Mouse (Mus musculus) embryonic fibroblast, embryonic 13.5 days (primary cell): ENCODE results near the gene Aicda. TPM values are rescaled to one million over a fixed set of nuclear protein-coding genes. Genes with fewer than 3 reads are reported as not detected.
A peak's percentile ranks its signal among the peaks of the same experiment; 100 is the strongest.

ENCODE experiments used
- H3K27ac ChIP-seq: 2 replicates; pipeline ENCODE4 v1.5.1; 2012; ENCODE audit warnings: low read length, control low read depth, inconsistent platforms; ENCODE audit not compliant: insufficient read depth
- H3K4me1 ChIP-seq: 2 replicates; pipeline ENCODE4 v1.6.1; 2011; ENCODE audit warnings: low read length; ENCODE audit not compliant: control insufficient read depth, insufficient read depth
- H3K4me3 ChIP-seq: 2 replicates; pipeline ENCODE4 v1.5.1; 2011; ENCODE audit warnings: mild to moderate bottlenecking, control low read depth, low read length; ENCODE audit not compliant: insufficient read depth
- CTCF ChIP-seq: IDR thresholded peaks from 2 replicates; pipeline ENCODE4 v1.5.1; 2011; ENCODE audit warnings: mild to moderate bottlenecking, control low read depth, low read length, moderate library complexity, borderline replicate concordance; ENCODE audit not compliant: insufficient read depth
- POLR2A ChIP-seq: IDR thresholded peaks from 2 replicates; pipeline ENCODE4 v1.6.1; 2011; ENCODE audit warnings: low read depth, mild to moderate bottlenecking, control low read depth, low read length, moderate library complexity
- polyA plus RNA-seq: library from polyadenylated mRNA; stranded (reverse); fragments of >200 nt; gene quantifications from 2 replicates; pipeline ENCODE4 v1.2.4, GENCODE M21; 2011; ENCODE audit warnings: low read depth; ENCODE audit not compliant: missing spikeins, insufficient read length

Gene Aicda
- polyA plus RNA-seq, 1 experiment = not detected

- TF ChIP-seq POLR2A (no peak), CTCF (no peak)
- Histone ChIP-seq H3K4me3 (no peak overlapping the region), H3K4me1 (no peaks in the 10 kb centered on the region; the same call in 1 of the 2 replicates), H3K27ac (no peak overlapping the region)
These were observed 44.4 kb downstream of the Aicda start for GRCm38 (mm10) chr6:122598014-122598413.

GRCm38 (mm10) chr6:122598436-122598835, 44.8 kb downstream of the Aicda start:
- no peak overlapping the region for H3K4me3 ChIP-seq
- TF ChIP-seq CTCF (no peak), POLR2A (no peak)
- H3K27ac ChIP-seq = no peak overlapping the region
- no peaks in the 10 kb centered on the region; the same call in 1 of the 2 replicates for H3K4me1 ChIP-seq

GRCm38 (mm10) chr6:122599054-122599737, 45.6 kb downstream of the Aicda start:
- Histone ChIP-seq H3K4me3 (no peak overlapping the region), H3K4me1 (no peaks in the 10 kb centered on the region; the same call in 1 of the 2 replicates), H3K27ac (no peak overlapping the region)
- no peak for TF ChIP-seq CTCF
- TF ChIP-seq POLR2A = no peak

GRCm38 (mm10) chr6:122600066-122600646, 46.6 kb downstream of the Aicda start:
- no peak overlapping the region for H3K27ac ChIP-seq
- H3K4me1 ChIP-seq = no peaks in the 10 kb centered on the region; the same call in 1 of the 2 replicates
- TF ChIP-seq CTCF = no peak
- TF ChIP-seq POLR2A = no peak
- no peak overlapping the region for H3K4me3 ChIP-seq

GRCm38 (mm10) chr6:122601031-122601430, 47.4 kb downstream of the Aicda start:
- H3K27ac ChIP-seq = no peak overlapping the region
- TF ChIP-seq CTCF (no peak), POLR2A (no peak)
- H3K4me3 ChIP-seq = no peak overlapping the region

GRCm38 (mm10) chr6:122601615-122602014, 48.0 kb downstream of the Aicda start:
- TF ChIP-seq POLR2A = no peak
- no peak for TF ChIP-seq CTCF

More at GRCm38 (mm10) chr6:122601031-122601430, 47.4 kb downstream of the Aicda start:
- H3K4me1 ChIP-seq = no peaks in the 10 kb centered on the region; the same call in 1 of the 2 replicates

GRCm38 (mm10) chr6:122602242-122602991, 48.8 kb downstream of the Aicda start, which contains the start of gene Apobec1:
Gene Apobec1 (minus strand): TSS chr6:122602444.
- TF ChIP-seq CTCF = no peak
- TF ChIP-seq POLR2A = peak; percentile 83
- peak within 1 kb of the TSS; percentile 51 for H3K4me3 ChIP-seq
- H3K4me1 ChIP-seq = no peaks in the 10 kb centered on the region; the same call in 1 of the 2 replicates
- peak within 1 kb of the TSS; percentile 89 for H3K27ac ChIP-seq

More at GRCm38 (mm10) chr6:122601615-122602014, 48.0 kb downstream of the Aicda start:
- Histone ChIP-seq H3K4me3 (peak overlapping the region; percentile 51), H3K4me1 (no peaks in the 10 kb centered on the region; the same call in 1 of the 2 replicates), H3K27ac (peak overlapping the region; percentile 89)

- H3K27ac ChIP-seq = peak overlapping the region; percentile 89
- no peak for TF ChIP-seq CTCF
- no peak for TF ChIP-seq POLR2A
These were observed 49.4 kb downstream of the Aicda start for GRCm38 (mm10) chr6:122602992-122603322.

GRCm38 (mm10) chr6:122604260-122604659, 50.7 kb downstream of the Aicda start:
- no peak overlapping the region for H3K4me3 ChIP-seq
- TF ChIP-seq CTCF (no peak), POLR2A (no peak)
- no peak overlapping the region for H3K27ac ChIP-seq
- no peaks in the 10 kb centered on the region; the same call in 1 of the 2 replicates for H3K4me1 ChIP-seq

More at GRCm38 (mm10) chr6:122602992-122603322, 49.4 kb downstream of the Aicda start:
- Histone ChIP-seq H3K4me1 (no peaks in the 10 kb centered on the region; the same call in 1 of the 2 replicates), H3K4me3 (no peak overlapping the region)
